Mouse (Mus musculus) neural tube, embryonic 15.5 days (tissue): Measurements from ENCODE around the gene Rflna. TPM values are rescaled to one million over a fixed set of nuclear protein-coding genes. Genes with fewer than 3 reads are reported as not detected.

Experiments
- ATAC-seq: fragments of 200-750 bp; cut with Nextera tagmentation; 2 replicates; pipeline ENCODE4 v1.8.0; 2017; ENCODE audit warnings: mild to moderate bottlenecking, moderate TSS enrichment, moderate library complexity; ENCODE audit not compliant: low FRiP score
- H3K27ac ChIP-seq: fragments of 300-500 bp; sonication (generic); replicated peaks from 2 replicates; pipeline ENCODE4 v1.5.1; 2015; ENCODE audit warnings: mild to moderate bottlenecking, inconsistent platforms
- H3K27me3 ChIP-seq: fragments of 300-500 bp; sonication (generic); replicated peaks from 2 replicates; pipeline ENCODE4 v1.6.1; 2015; ENCODE audit warnings: inconsistent platforms
- H3K36me3 ChIP-seq: fragments of 300-500 bp; sonication (generic); 2 replicates; pipeline ENCODE4 v1.6.1; 2015; ENCODE audit warnings: inconsistent platforms
- H3K4me1 ChIP-seq: fragments of 300-500 bp; sonication (generic); 2 replicates; pipeline ENCODE4 v1.6.1; 2015; ENCODE audit warnings: inconsistent platforms
- H3K4me2 ChIP-seq: fragments of 300-500 bp; sonication (generic); 2 replicates; pipeline ENCODE4 v1.6.1; 2015; ENCODE audit warnings: inconsistent platforms, mild to moderate bottlenecking, moderate library complexity
- H3K4me3 ChIP-seq: fragments of 300-500 bp; sonication (generic); replicated peaks from 2 replicates; pipeline ENCODE4 v1.5.1; 2015; ENCODE audit warnings: mild to moderate bottlenecking, inconsistent platforms
- H3K9ac ChIP-seq: fragments of 300-500 bp; sonication (generic); replicated peaks from 2 replicates; pipeline ENCODE4 v1.6.1; 2015; ENCODE audit warnings: mild to moderate bottlenecking, inconsistent platforms
- H3K9me3 ChIP-seq: fragments of 300-500 bp; sonication (generic); replicated peaks from 2 replicates; pipeline ENCODE4 v1.6.1; 2016; ENCODE audit warnings: inconsistent platforms
- WGBS: fragments of 180-500 bp; shearing (Covaris S2); methylation state at CpG from one replicate; pipeline ENCODE4 v1.1.7; 2015; ENCODE audit warnings: mixed read lengths; 5-methylcytosine and 5-hydroxymethylcytosine counted together
- polyA plus RNA-seq: library from polyadenylated mRNA; unstranded; fragments of >200 nt; fragmentation: Nextera tagmentation; extraction: Ambion mirVana; gene quantifications from 2 replicates; pipeline ENCODE4 v1.2.1, GENCODE M21; 2015

The Rflna gene
- polyA plus RNA-seq, 1 experiment from 2014 or later = 7.7 TPM

GRCm38 (mm10) chr5:125056696-125057554, 53.9 kb downstream of the Rflna start:
- H3K4me1 ChIP-seq = peaks cover 72% of the 10 kb centered on the region
- H3K36me3 ChIP-seq = no peaks in the 10 kb centered on the region
- H3K4me3 ChIP-seq = peak overlapping the region; percentile 18
- peak overlapping the region; percentile 70 for H3K27ac ChIP-seq
- 9% methylated on average over 19 of the region's 19 CpGs for WGBS
- peak overlapping the region; percentile 37 for H3K9ac ChIP-seq
- H3K9me3 ChIP-seq = no peaks in the 10 kb centered on the region
- peak overlapping the region; percentile 61 for H3K4me2 ChIP-seq
- ATAC-seq = no peak
- no peaks in the 10 kb centered on the region for H3K27me3 ChIP-seq

DNA sequence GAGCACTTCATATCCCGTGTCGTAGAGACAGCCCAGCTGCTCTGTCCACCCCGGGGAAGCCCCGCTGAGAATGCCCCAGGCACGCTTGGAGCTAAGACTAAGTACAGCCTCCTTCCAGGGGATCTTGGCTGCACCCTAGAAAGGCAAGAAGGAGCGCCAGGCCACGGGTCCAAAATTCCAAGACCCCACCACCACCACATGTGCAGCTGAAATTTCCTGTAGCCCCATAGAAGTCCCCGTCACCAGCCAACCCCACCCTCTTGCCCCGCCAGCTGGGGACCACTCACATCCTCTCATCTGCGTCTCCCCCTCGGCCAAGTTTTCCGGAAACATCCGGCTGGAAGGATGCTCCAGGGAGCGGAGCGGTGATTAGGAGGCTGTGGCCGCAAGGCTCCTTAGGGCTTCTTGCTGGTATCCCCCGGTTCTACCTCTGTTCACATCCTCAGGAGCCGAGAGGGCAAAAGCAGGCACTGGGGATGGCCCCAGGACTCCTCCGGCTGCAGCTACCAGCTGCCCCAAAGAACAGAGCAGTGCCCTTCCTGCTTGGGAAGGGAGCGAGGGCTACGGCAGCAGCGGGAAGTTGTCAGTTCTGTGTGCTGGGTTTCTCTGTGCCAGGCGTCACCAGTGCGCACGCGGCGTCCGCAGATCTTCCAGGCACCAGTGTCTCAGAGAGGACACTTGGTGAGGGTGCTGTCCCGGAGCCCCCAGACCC, 54.7 kb downstream of the Rflna start:
- 14% methylated on average over 29 of the region's 29 CpGs for WGBS
- Histone ChIP-seq H3K36me3 (no peaks in the 10 kb centered on the region), H3K27me3 (no peaks in the 10 kb centered on the region), H3K27ac (peak overlapping the region; percentile 70), H3K4me3 (peak overlapping the region; percentile 18), H3K4me1 (peaks cover 69% of the 10 kb centered on the region), H3K4me2 (peak overlapping the region; percentile 61), H3K9me3 (no peaks in the 10 kb centered on the region), H3K9ac (peak overlapping the region; percentile 34)
- ATAC-seq = peak; percentile 15; the same call in 1 of the 2 replicates

DNA sequence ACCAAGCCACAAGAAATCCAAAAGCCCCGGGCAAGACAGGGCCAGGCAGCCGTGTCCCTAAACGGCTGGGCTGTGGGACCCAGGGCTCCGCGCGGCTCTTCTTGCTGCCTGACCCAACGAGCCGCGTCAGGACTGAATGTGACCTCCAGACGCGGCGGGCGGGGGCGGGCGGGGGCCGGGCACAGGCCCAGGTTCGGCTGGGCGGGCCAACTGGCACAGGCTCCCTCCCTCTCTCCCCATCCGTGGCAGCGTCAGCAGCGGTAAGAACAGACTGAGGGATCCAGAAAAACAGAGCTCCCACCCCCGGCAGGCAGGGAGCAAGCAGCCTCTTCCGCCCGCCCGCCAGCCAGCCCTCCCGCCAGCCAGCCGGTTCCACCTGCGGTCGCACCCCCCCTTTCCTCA, 55.2 kb downstream of the Rflna start:
- H3K36me3 ChIP-seq = no peaks in the 10 kb centered on the region
- H3K9me3 ChIP-seq = no peaks in the 10 kb centered on the region
- no peaks in the 10 kb centered on the region for H3K27me3 ChIP-seq
- H3K27ac ChIP-seq = peak overlapping the region; percentile 70
- H3K4me3 ChIP-seq = peak overlapping the region; percentile 18
- 3% methylated on average over 29 of the region's 29 CpGs for WGBS
- ATAC-seq = peak; percentile 49
- peak overlapping the region; percentile 61 for H3K4me2 ChIP-seq
- H3K4me1 ChIP-seq = peaks cover 69% of the 10 kb centered on the region
- H3K9ac ChIP-seq = peak overlapping the region; percentile 34; the same call in 1 of the 2 replicates

Other genes starting within 250 kb of the Rflna start
- gene Ccdc92, start 140.8 kb upstream of the Rflna start, polyA plus RNA-seq = 50.3 and 55.9 TPM in 2 replicates
- gene Zfp664, start 140.5 kb upstream of the Rflna start, polyA plus RNA-seq = 83.9 and 96.8 TPM in 2 replicates
- 24.2 and 28.5 TPM in 2 replicates for gene Ncor2, start 176.0 kb downstream of the Rflna start, polyA plus RNA-seq